Comparison of ENCODE assay signal across 9 mouse cellular contexts in the genomic region with DNA sequence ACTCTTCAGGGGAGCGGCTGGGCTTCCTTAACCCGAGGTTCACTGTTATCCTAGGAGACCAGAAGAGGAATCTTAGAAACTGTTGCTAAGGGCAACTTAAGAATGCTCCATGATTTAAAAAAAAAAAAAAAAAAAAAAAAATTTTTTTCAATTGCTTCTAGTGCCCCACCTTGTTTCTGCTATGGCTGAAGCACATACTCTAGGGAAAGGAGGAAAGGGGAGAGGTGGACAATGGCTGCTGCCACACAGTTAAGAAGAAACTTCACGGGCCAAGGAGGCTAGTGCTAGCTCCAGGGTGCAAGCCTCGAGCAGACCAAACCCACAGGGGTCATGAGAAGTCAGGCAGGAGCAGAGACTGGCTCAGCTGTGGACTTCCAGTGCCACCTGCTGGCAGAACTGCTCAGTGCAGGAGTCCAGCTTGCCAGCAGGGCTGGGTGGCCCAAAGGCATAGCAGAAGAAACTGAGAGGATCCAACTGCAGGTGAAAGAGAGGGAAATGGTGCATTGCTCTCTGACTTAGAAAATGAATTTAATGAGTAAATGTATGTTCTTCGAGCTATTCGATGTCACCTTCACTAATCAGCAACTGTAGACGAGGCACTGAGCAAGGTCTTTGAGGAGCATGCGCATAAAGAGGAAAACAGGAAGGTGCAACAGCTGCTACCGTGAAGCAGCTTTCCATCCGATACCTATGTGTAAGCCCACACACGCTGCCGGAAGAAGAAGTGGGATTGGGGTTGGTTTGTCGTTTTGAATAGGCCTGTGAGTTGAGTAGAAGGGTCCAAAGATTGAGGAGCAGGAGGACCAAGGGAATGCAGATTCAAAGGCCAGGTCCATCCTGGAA. TPM values are rescaled to one million over a fixed set of nuclear protein-coding genes. Genes with fewer than 3 reads are reported as not detected.
A peak's percentile ranks its signal among the peaks of the same experiment; 100 is the strongest.
DNase-seq lines count a peak whose midpoint lies in the region; ATAC-seq and TF ChIP-seq lines count a peak whose summit lies in the region.
"Had no signal": no experiment of that assay in that cellular context is flagged by ENCODE, and none has a peak within 500 bp of the region (broad histone marks: within the 10 kb centered on the region; RNA-seq: fewer than 3 reads in every experiment).

No protein-coding gene starts in this region.

- no peak for TF ChIP-seq POLR2A in cerebellum, adult 2 months (IDR thresholded peaks at IDR 0.05; ENCODE audit: borderline replicate concordance, insufficient read depth, low read length)

- H3K4me2 ChIP-seq in hindbrain, embryonic 14.5 days (replicated peaks) = no peak overlapping the region
- H3K4me2 ChIP-seq: lung, embryonic 15.5 days had no signal

- peak; percentile 100 for TF ChIP-seq CTCF in cerebellum, adult 2 months (IDR thresholded peaks at IDR 0.05; ENCODE audit: borderline replicate concordance, insufficient read depth, low read depth, low read length)

- ATAC-seq in hindbrain, embryonic 14.5 days (ENCODE audit: low FRiP score) = peak; percentile 83

- no peak overlapping the region for H3K9ac ChIP-seq in hindbrain, embryonic 14.5 days
- H3K9ac ChIP-seq: lung, embryonic 15.5 days had no signal

- no peak overlapping the region for H3K27ac ChIP-seq in cerebellum, adult 2 months (ENCODE audit: insufficient read depth, low read length)
- H3K27ac ChIP-seq in hindbrain, embryonic 14.5 days = no peak overlapping the region
- H3K27ac ChIP-seq: lung, embryonic 15.5 days had no signal

- DNase-seq in MN1 (ENCODE audit: low spot score) = peak; percentile 90
- DNase-seq in cerebellum, adult 2 months = peak; percentile 77 to 87
- DNase-seq in frontal cortex, postnatal 10 days (ENCODE audit: low spot score in 2 of 2) = peak; percentile 56 to 86
- peak; percentile 90 for DNase-seq in hindbrain, embryonic 14.5 days (ENCODE audit: low spot score)
- DNase-seq in layer of hippocampus, postnatal 14 days (ENCODE audit: low spot score in 2 of 2) = peak; percentile 90 to 91
- peak; percentile 86 for DNase-seq in lung, postnatal 25 days (ENCODE audit: low spot score)
- DNase-seq in retina, embryonic 14.5 days (ENCODE audit: low spot score) = peak; percentile 96
- peak; percentile 88 to 90 for DNase-seq in thymus, postnatal 36 days

- no peaks in the 10 kb centered on the region for H3K9me3 ChIP-seq in hindbrain, embryonic 14.5 days (ENCODE audit: control insufficient read depth, low read length)
- H3K9me3 ChIP-seq: lung, embryonic 15.5 days had no signal

- H3K4me3 ChIP-seq in cerebellum, adult 2 months (replicated peaks; ENCODE audit: insufficient read depth, low read depth, low read length) = no peak overlapping the region
- no peak overlapping the region for H3K4me3 ChIP-seq in hindbrain, embryonic 14.5 days (replicated peaks; ENCODE audit: low read length)
- H3K4me3 ChIP-seq: lung, embryonic 15.5 days had no signal

- no peaks in the 10 kb centered on the region for H3K36me3 ChIP-seq in hindbrain, embryonic 14.5 days (replicated peaks; ENCODE audit: control insufficient read depth, insufficient read depth)
- H3K36me3 ChIP-seq: lung, embryonic 15.5 days had no signal

- no peaks in the 10 kb centered on the region for H3K27me3 ChIP-seq in cerebellum, adult 2 months (ENCODE audit: control insufficient read depth, insufficient read depth, low read length)
- H3K27me3 ChIP-seq in hindbrain, embryonic 14.5 days (ENCODE audit: control insufficient read depth, insufficient read depth, low read length) = no peaks in the 10 kb centered on the region
- H3K27me3 ChIP-seq: lung, embryonic 15.5 days had no signal

- no peaks in the 10 kb centered on the region for H3K4me1 ChIP-seq in cerebellum, adult 2 months (ENCODE audit: control insufficient read depth, insufficient read depth, low read length)
- H3K4me1 ChIP-seq in hindbrain, embryonic 14.5 days (replicated peaks; ENCODE audit: control insufficient read depth, insufficient read depth, low read length) = peaks cover 14% of the 10 kb centered on the region; the same call in 1 of the 2 replicates

- 41% methylated on average over 13 of the region's 13 CpGs for WGBS in cerebellum, adult 2 months
- WGBS in hindbrain, embryonic 14.5 days = 37% methylated on average over 13 of the region's 13 CpGs

RNA-seq across cellular contexts. Expression of gene Dnajb12, which starts 14.3 kb away (rescaled TPM):
- polyA plus RNA-seq in cerebellum, adult 2 months (2012; rRNA removed) = 48.6 and 52.3 TPM in 2 replicates
- polyA plus RNA-seq in hindbrain, embryonic 14.5 days (2014; fragmentation: Nextera tagmentation; extraction: Ambion mirVana) = 20.6 and 22.5 TPM in 2 replicates
- 10 to 100 TPM; 48.0 to 50.1 TPM for total RNA-seq in layer of hippocampus, postnatal 14 days (2021)
